Mouse (Mus musculus) adrenal gland, postnatal 36 days (tissue): ENCODE data around the gene Lrig2. TPM values are rescaled to one million over a fixed set of nuclear protein-coding genes. Genes with fewer than 3 reads are reported as not detected.
A peak's percentile ranks its signal among the peaks of the same experiment; 100 is the strongest.

Experiments used
- DNase-seq, 2 experiments: peaks; one replicate each; pipeline ENCODE4 v3.0.0; 2021; ENCODE audit warnings: mixed read lengths in 1 of 2
- long read RNA-seq, 2 experiments: library from polyadenylated mRNA; stranded (forward); transcript quantifications; one replicate each; pipeline ENCODE4 v2.0.0; 2021; ENCODE audit warnings: borderline sequencing depth in 2 of 2
- total RNA-seq, 2 experiments: library from RNA; stranded (reverse); gene quantifications; 2 replicates each; pipeline ENCODE4 v1.2.3; 2021

Gene Lrig2
- 10 to 100 TPM; 13.3 to 13.8 TPM for total RNA-seq
- long read RNA-seq, experiment 1, partial matches to known transcripts = 0 of 1 reads
- long read RNA-seq, experiment 1, other reads (novel, unspliced or antisense) = 0 of 1 reads
- long read RNA-seq, experiment 2 = 0 reads

- peak; percentile 99 for DNase-seq
Measured at GRCm38 (mm10) chr3:104511538-104512423, at the start of gene Lrig2. TSS of gene Lrig2 (minus strand) at chr3:104511918.

DNA sequence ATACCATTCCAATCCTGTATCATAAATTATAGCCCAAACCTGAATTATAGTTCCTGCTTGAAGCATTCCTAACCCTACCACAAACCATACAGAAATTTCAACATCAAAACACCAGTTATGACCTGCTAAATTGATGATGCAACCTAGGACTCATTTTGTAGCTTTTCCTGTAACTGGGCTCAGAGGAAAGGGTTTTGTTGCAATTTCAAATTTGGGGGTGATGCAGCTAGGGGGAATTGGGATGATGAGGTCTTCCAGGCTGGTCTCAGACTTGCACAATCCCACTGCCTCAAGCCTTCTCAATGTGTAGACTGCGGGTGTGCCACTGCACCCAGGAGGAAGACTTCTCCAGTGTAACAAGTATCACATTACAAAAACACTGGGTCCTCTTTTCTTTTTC lies 44.9 kb upstream of the Lrig2 start:
- no peak for DNase-seq

DNA sequence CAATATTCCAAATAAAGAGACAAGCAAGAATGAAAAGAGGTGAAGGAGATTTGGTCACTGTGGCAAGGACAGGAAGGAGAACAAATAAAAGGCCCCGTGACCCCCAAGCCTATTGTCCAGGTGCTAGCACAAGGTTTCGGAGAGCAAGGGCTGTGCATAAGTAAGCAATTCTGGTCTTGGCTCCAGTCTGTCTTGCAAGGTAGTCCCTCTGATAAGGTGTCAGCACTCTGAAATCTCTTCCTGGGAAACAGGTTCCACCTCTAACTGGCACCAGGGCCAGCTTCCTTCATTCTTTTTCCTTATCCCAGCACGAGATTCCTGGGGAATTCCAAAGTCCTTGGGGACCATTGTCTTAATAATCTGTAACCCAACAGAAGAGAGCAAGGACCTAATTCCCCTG lies 38.9 kb upstream of the Lrig2 start:
- no peak for DNase-seq

- no peak for DNase-seq
Measured at GRCm38 (mm10) chr3:104548367-104549087, 36.8 kb upstream of the Lrig2 start.

DNA sequence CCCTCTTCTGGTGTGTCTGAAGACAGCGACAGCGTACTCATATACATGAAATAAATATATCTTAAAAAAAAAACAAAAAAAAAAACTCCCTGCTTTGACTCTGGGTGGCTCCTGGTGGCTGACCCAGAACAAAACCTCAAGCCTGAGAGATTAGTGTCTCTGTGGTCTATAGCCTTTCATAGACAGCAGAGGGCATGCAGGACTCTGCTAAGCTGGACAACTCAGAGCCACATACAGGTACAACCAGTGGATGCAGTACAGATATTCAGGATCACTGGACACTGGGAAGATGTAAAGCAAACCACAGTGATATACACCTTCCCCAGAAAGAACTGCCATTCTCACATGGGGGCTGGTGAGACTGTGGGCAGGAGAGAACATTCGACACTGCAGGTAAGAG lies 32.1 kb upstream of the Lrig2 start:
- DNase-seq = no peak

DNA sequence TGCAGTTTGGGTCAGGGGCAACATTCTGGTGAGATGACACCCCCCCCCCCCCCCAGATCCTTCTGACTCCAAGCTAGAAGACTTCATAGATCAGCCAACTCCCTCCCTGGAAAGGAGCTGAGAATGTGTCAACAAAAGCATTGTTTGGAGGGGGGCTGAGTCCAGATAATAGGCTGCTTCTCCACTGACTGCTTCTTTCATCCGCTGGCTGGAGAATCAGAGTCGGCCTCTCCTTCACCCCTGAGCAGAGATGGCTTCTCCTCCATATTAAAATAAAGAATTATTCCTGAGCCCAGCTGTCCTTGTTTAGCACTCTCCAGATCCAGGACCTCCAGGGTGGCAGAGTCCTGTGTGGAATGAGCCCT lies 30.3 kb upstream of the Lrig2 start:
- no peak for DNase-seq

- DNase-seq = peak; percentile 70 to 80
Measured at GRCm38 (mm10) chr3:104541139-104542064, 29.7 kb upstream of the Lrig2 start.

- peak; percentile 12 to 17 for DNase-seq
Measured at GRCm38 (mm10) chr3:104540480-104541138, 28.9 kb upstream of the Lrig2 start.

GRCm38 (mm10) chr3:104533223-104533622 lies 21.5 kb upstream of the Lrig2 start:
- peak in 1 of 2 experiments; percentile 1 for DNase-seq

DNA sequence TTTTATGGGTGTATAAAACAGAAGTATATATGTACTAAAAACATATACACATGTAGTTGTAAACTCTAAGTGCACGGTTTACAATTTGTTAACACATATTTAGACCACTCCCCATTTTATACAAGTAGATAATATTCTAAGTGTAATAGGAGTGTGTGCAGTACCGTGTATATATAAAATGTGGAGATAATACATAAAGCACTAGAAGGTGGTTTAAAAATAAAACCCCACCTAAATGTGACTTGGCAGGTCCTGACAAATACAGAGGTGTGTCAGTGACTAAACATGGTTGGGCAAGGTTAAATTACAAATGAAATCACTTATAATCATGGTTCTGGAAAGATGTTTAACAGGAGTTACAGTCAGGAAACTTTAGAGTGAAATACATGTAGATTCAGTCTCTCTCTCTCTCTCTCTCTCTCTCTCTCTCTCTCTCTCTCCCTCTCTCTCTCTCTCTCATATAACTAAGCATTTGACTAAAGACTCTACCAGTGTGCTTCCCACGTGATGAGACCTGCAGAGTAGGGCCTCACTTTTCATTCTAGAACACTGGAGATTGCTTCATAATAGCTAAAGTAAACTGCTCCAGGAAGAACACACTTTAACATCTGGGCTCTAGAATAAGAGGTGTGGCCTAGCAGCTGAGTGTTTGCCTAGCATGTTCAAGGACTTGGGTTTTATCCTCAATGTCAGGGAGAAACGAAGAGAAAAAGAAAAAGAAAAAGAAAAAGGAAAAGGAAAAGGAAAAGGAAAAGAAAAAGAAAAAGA lies 14.6 kb upstream of the Lrig2 start:
- DNase-seq = no peak

DNA sequence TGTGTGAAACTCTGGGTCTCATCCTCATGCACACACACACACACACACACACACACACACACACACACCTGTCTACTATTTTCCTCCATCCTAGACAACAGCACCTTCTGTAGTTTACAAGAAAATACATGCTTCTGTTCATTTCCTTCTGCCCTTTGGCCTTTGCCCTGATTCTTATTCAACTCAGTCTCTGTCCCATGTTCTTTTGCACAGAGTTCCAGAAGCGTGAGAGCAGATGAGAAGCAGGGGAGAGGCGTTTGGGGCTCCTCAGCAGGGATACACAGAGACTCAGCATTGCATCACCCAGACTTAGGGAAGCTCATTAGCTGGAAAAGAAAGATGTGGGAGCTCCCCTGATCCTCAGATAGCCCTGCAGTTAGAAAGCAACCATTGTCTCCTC lies 13.8 kb upstream of the Lrig2 start:
- no peak for DNase-seq

DNA sequence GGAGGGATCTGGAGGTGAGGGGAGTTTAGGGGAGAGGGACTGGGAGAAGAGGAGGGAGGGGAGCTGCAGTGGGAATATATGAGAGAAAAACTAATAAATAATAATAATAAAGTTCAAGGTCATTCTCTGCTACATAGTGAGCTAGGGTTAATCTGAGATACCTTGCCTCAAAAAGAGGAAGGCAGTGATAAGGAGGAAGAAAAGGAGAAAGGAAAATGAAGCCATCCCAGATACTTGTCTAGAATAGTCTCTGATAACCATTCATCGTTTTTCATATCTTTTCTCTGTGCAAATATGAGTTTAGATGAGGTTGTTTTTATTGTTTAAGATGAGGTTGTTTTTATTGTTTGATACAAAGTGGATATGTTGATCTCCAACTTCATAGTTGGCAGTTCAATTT lies 13.3 kb upstream of the Lrig2 start:
- no peak for DNase-seq

- peak in 1 of 2 experiments; percentile 48 for DNase-seq
Measured at GRCm38 (mm10) chr3:104523333-104523871, 11.7 kb upstream of the Lrig2 start.

- DNase-seq = peak in 1 of 2 experiments; percentile 18
Measured at GRCm38 (mm10) chr3:104521341-104521924, 9.7 kb upstream of the Lrig2 start.

DNA sequence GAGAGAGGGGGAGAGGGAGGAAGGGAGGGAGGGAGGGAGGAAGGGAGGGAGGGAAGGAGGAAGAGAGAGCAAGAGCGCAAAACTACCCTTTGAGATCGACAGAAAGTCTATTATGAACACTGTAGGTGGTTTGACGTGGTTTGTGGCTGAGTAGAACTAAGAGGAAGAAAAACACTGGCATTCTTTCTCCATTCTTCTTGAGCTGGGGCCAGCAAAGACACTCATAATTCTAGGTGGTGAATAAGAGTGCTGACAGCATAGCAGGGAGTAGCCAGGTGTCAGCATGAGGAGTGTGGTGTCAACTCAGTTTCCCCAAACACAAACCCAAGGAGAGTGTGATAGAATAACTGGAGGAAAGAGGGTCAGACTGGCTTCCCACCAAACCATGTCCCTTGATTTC lies 8.8 kb upstream of the Lrig2 start:
- no peak for DNase-seq

GRCm38 (mm10) chr3:104518931-104519330 lies 7.2 kb upstream of the Lrig2 start:
- no peak for DNase-seq

- DNase-seq = no peak
Measured at GRCm38 (mm10) chr3:104518411-104518810, 6.7 kb upstream of the Lrig2 start.

GRCm38 (mm10) chr3:104517161-104517560 lies 5.4 kb upstream of the Lrig2 start:
- DNase-seq = no peak

GRCm38 (mm10) chr3:104514510-104514909 lies 2.8 kb upstream of the Lrig2 start:
- DNase-seq = no peak

GRCm38 (mm10) chr3:104512424-104512748 lies 668 bp upstream of the Lrig2 start:
- DNase-seq = no peak
